Mouse (Mus musculus) lung, adult 2 months (tissue): Measurements from ENCODE around the gene Gm21976.

Source experiments
- CTCF ChIP-seq: fragments of 200-500 bp; IDR thresholded peaks from 2 replicates; pipeline ENCODE4 v1.5.1; 2011; ENCODE audit warnings: mild to moderate bottlenecking, low read length, control low read depth; ENCODE audit not compliant: insufficient read depth
- POLR2A ChIP-seq: fragments of 200-500 bp; IDR thresholded peaks from 2 replicates; pipeline ENCODE4 v1.6.1; 2011; ENCODE audit warnings: low read depth, mild to moderate bottlenecking, control low read depth, low read length, borderline replicate concordance; ENCODE audit errors: extremely low read depth

- TF ChIP-seq CTCF (no peak), POLR2A (no peak)
Observed at GRCm38 (mm10) chr13:98291712-98292111, 12.0 kb downstream of the Gm21976 start.
